Mouse (Mus musculus): ENCODE measurements around the gene Rbm4.

GRCm38 (mm10) chr19:4810309-4810708 is 16.6 kb upstream of the Rbm4 start:
- TF ChIP-seq POLR2A (IDR thresholded peaks at IDR 0.05; ENCODE audit: insufficient read depth, low read depth, low read length): no peak
- TF ChIP-seq CTCF (IDR thresholded peaks at IDR 0.05; ENCODE audit: insufficient read depth, low read depth, low read length): no peak
